Mouse (Mus musculus): ENCODE results near the gene Cacna1i. TPM values are rescaled to one million over a fixed set of nuclear protein-coding genes. Genes with fewer than 3 reads are reported as not detected.
A peak's percentile ranks its signal among the peaks of the same experiment; 100 is the strongest.

The Cacna1i gene
- polyA plus RNA-seq, 1 experiment from 2014 or later = 0.01 TPM

DNA sequence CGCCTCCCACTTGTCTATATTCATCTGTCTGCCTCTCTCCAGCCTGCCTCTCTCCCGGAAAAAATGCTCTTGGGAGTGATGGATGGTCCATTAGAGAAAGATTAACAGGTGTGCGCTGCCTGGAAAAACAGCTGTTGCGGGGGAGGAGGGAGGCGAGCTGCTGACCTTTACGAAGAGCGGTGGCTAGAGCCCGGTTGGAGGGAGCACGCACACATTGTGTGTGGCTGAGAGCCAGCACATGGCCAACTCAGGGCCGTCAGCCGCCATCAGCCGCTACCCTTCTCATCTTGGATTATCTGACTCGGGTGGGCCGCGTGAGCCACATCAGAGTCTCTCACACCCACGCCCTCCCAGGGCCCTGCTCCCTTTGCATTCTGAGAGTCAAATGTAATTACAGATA, 79.9 kb downstream of the Cacna1i start:
- H3K9me3 ChIP-seq (replicated peaks) = no peaks in the 10 kb centered on the region
- no peak overlapping the region for H3K4me3 ChIP-seq (replicated peaks)
- H3K9ac ChIP-seq = no peak overlapping the region
- peaks cover 10% of the 10 kb centered on the region for H3K4me1 ChIP-seq (replicated peaks)
- H3K27ac ChIP-seq (replicated peaks) = no peak overlapping the region
- H3K4me2 ChIP-seq = no peak overlapping the region
- H3K27me3 ChIP-seq = 0 out of 2 replicates have a peak, but pooled peaks cover 4% of the 10 kb centered on the region
- WGBS (ENCODE audit: insufficient replicate concordance) = 42% methylated on average over 16 of the region's 16 CpGs
- no peaks in the 10 kb centered on the region for H3K36me3 ChIP-seq (replicated peaks)
- ATAC-seq (ENCODE audit: insufficient read depth) = no peak

DNA sequence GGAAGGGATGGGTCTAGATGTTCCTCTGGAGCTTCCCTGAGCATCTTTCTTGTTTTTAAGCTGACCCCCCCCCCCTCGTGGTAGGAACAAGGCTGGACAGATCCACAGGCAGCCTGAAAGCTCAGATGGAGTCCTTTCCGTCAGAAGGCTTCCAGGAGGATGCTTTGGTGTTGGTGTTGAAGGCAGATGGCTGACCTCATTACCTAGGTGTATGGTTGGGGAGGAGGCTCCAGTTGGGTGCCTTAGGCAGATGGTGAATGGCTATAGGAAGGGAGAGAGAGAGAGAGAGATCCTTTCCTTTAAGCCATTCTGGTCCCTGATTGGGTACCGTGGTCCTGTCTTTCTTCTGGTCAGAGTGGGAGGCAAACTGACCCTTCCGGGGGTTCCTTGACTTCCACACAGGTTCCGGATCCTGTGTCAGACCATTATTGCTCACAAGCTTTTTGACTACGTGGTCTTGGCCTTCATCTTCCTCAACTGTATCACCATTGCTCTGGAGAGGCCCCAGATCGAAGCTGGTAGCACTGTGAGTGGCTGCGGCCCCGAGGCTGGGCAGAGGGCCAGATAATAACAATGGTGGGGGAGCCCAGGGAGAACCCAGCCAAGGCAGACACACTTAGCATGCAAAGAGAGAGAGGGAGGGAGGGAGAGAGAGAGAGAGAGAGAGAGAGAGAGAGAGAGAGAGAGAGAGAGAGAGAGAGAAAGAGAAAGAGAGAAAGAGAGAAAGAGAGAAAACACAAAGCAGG, 86.4 kb downstream of the Cacna1i start:
- no peak for ATAC-seq (ENCODE audit: insufficient read depth)
- H3K9me3 ChIP-seq (replicated peaks) = no peaks in the 10 kb centered on the region
- no peaks in the 10 kb centered on the region for H3K36me3 ChIP-seq (replicated peaks)
- no peak overlapping the region for H3K9ac ChIP-seq
- 60% methylated on average over 9 of the region's 9 CpGs for WGBS (ENCODE audit: insufficient replicate concordance)
- no peaks in the 10 kb centered on the region for H3K4me1 ChIP-seq (replicated peaks)
- no peak overlapping the region for H3K27ac ChIP-seq (replicated peaks)
- no peak overlapping the region for H3K4me2 ChIP-seq
- no peaks in the 10 kb centered on the region for H3K27me3 ChIP-seq
- no peak overlapping the region for H3K4me3 ChIP-seq (replicated peaks)

DNA sequence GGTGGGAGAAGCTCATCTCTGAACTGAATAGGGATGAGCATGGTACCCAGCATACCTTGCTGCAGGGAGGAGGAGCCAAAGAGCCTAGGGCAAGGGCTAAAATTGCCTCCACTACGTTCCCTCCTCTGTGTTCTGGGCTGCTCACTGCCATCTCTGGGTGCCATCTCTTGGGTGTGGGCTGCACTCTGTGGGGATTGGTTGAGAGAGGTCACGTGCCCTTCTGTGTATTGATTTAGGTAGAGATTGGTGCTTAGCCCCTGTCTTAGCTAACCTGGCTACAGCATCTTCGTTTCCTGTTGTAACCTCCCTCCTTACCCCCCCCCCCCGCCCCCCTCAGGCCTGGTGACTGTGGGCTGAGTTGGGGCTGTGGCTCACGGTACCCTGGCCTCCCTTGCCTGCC, 87.8 kb downstream of the Cacna1i start:
- 48% methylated on average over 5 of the region's 5 CpGs for WGBS (ENCODE audit: insufficient replicate concordance)
- H3K27me3 ChIP-seq = no peaks in the 10 kb centered on the region

DNA sequence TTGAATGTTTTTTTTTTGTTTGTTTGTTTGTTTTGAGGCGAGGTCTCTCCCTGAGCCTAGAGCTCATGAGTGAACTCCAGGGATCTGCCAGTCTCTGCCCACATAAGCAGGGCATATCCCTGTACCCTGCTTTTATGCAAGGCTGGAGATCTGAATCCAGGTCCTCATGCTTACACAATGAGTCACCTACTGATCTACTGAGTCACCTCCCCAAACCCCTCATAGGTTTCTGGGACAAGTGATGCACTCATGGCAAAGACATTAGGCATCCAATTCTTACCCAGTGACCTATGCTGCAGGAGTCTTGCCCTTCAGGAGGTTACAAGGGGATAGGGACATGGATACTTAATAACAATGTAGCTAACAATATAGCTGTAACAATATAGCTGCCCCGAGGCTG, 100.1 kb downstream of the Cacna1i start:
- no peak for ATAC-seq (ENCODE audit: insufficient read depth)
- Histone ChIP-seq H3K36me3 (replicated peaks) (no peaks in the 10 kb centered on the region), H3K4me2 (no peak overlapping the region), H3K27ac (replicated peaks) (no peak overlapping the region), H3K4me1 (replicated peaks) (no peaks in the 10 kb centered on the region), H3K4me3 (replicated peaks) (no peak overlapping the region), H3K9me3 (replicated peaks) (no peaks in the 10 kb centered on the region), H3K27me3 (no peaks in the 10 kb centered on the region), H3K9ac (no peak overlapping the region)
- WGBS (ENCODE audit: insufficient replicate concordance) = 59% methylated on average over 2 of the region's 2 CpGs

More for the DNA sequence above, 87.8 kb downstream of the Cacna1i start:
- no peaks in the 10 kb centered on the region for H3K9me3 ChIP-seq (replicated peaks)
- H3K27ac ChIP-seq (replicated peaks) = no peak overlapping the region
- H3K4me3 ChIP-seq (replicated peaks) = no peak overlapping the region
- no peaks in the 10 kb centered on the region for H3K36me3 ChIP-seq (replicated peaks)
- no peak overlapping the region for H3K4me2 ChIP-seq
- no peak overlapping the region for H3K9ac ChIP-seq
- no peaks in the 10 kb centered on the region for H3K4me1 ChIP-seq (replicated peaks)
- no peak for ATAC-seq (ENCODE audit: insufficient read depth)

DNA sequence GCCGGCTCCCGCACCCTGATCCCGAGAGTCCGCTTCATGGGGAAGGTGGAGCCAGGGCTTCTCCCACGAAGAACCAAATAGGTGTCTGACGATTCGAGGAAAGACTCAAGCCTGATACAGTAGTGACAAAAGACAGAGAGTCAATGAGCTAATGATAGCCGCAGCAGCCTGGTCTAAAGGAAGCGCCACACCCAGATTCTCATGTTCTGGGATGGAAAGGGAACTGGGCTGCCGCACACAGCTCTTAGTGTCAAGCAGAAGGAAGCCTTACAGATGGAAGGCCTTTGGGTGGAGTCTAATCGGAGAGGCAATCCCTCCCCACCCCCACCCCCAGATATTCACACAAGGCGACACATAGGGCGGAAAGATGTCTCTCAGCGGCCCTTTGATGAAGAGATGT, 104.8 kb downstream of the Cacna1i start:
- Histone ChIP-seq H3K27ac (replicated peaks) (no peak overlapping the region), H3K27me3 (no peaks in the 10 kb centered on the region), H3K9ac (no peak overlapping the region), H3K4me2 (no peak overlapping the region), H3K4me1 (replicated peaks) (no peaks in the 10 kb centered on the region), H3K9me3 (replicated peaks) (no peaks in the 10 kb centered on the region), H3K36me3 (replicated peaks) (no peaks in the 10 kb centered on the region), H3K4me3 (replicated peaks) (no peak overlapping the region)
- 58% methylated on average over 14 of the region's 14 CpGs for WGBS (ENCODE audit: insufficient replicate concordance)
- no peak for ATAC-seq (ENCODE audit: insufficient read depth)

DNA sequence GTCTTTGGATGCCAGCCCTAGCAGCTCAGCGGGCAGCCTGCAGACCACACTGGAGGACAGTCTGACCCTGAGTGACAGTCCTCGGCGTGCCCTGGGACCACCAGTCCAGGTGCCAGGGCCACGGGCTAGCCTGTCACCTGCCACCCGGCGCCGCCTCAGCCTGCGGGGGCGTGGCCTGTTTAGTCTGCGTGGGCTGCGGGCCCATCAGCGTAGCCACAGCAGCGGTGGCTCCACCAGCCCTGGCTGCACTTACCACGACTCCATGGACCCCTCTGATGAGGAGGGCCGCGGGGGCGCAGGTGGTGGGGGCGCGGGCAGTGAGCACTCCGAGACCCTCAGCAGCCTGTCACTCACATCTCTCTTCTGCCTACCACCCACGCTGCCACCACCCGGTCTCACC, 108.0 kb downstream of the Cacna1i start:
- Histone ChIP-seq H3K36me3 (replicated peaks) (no peaks in the 10 kb centered on the region), H3K4me3 (replicated peaks) (no peak overlapping the region), H3K4me2 (no peak overlapping the region), H3K27me3 (no peaks in the 10 kb centered on the region), H3K27ac (replicated peaks) (no peak overlapping the region), H3K9ac (no peak overlapping the region), H3K9me3 (replicated peaks) (no peaks in the 10 kb centered on the region), H3K4me1 (replicated peaks) (no peaks in the 10 kb centered on the region)
- no peak for ATAC-seq (ENCODE audit: insufficient read depth)
- 65% methylated on average over 22 of the region's 22 CpGs for WGBS (ENCODE audit: insufficient replicate concordance)

DNA sequence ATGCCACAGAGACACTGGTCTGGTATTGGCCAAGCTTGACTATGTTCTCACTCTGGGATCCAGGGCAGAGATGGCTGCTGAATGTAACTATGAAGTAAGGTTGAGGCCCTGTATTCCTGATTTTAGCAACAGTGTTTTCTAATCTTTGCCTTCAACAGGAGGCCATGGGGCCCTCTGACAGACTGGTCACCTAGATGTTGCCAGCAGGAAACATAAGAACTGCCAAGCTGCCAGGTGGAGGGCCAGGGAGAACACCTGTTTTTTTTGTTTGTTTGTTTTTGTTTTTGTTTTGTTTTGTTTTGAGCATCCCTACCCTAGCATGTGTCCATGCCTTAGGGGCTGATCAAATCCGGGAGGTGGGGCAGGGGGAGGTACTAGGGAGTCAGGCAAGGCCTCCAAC, 112.4 kb downstream of the Cacna1i start:
- Histone ChIP-seq H3K27me3 (no peaks in the 10 kb centered on the region), H3K27ac (replicated peaks) (no peak overlapping the region), H3K9me3 (replicated peaks) (no peaks in the 10 kb centered on the region), H3K4me2 (no peak overlapping the region), H3K4me1 (replicated peaks) (no peaks in the 10 kb centered on the region), H3K9ac (no peak overlapping the region), H3K36me3 (replicated peaks) (no peaks in the 10 kb centered on the region), H3K4me3 (replicated peaks) (no peak overlapping the region)
- 34% methylated on average over 1 of the region's 1 CpGs for WGBS (ENCODE audit: insufficient replicate concordance)
- no peak for ATAC-seq (ENCODE audit: insufficient read depth)

DNA sequence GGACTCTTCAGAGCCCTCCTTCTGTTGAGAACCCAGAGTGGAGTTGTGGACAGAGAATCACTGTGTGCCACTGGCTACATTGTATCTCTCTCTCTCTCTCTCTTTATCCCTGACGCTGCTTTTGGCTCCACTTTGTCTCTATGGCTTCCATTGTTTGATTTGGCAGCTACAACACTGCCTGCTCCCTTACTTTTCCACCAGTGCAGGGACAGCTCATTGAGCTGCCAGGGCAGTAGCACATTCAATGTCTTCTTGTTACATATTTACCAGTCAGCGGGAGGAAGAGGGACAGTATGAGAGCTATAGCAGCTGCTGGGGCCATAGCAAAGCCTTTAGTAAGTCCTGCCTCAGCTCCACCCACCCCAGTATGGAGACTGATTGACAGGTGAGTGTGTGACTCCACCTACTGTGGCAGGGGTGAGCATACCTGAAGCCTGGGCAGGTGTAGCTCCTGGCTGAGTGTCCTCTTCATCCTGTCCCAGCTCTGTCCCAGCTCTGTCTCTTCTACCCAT, 114.4 kb downstream of the Cacna1i start:
- Histone ChIP-seq H3K9me3 (replicated peaks) (no peaks in the 10 kb centered on the region), H3K27me3 (no peaks in the 10 kb centered on the region), H3K4me3 (replicated peaks) (no peak overlapping the region), H3K9ac (no peak overlapping the region), H3K4me2 (no peak overlapping the region), H3K36me3 (replicated peaks) (no peaks in the 10 kb centered on the region), H3K4me1 (replicated peaks) (no peaks in the 10 kb centered on the region), H3K27ac (replicated peaks) (no peak overlapping the region)
- WGBS (ENCODE audit: insufficient replicate concordance) = 51% methylated on average over 2 of the region's 2 CpGs
- ATAC-seq (ENCODE audit: insufficient read depth) = no peak

DNA sequence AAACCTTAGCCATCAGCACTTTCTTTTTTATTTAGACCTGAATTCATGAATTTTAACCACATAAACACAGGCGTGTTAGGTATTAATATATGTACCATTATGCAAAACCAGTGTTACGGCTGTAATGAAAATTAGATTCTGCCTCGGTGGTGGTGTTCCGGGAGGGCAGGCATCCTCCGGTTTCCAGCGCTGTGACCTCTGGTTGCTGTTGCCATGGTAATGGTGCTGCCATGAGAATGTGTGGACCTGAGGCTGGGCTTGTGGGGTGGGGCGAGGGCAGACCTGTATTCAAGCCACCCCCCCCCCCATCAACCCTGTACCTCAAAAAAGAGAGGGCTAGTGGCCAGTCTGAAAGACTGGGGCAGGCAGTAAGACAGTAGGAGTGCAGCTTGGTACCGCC, 114.9 kb downstream of the Cacna1i start:
- no peak overlapping the region for H3K4me2 ChIP-seq
- H3K9ac ChIP-seq = no peak overlapping the region
- no peak overlapping the region for H3K27ac ChIP-seq (replicated peaks)
- no peaks in the 10 kb centered on the region for H3K27me3 ChIP-seq
- no peaks in the 10 kb centered on the region for H3K9me3 ChIP-seq (replicated peaks)
- ATAC-seq (ENCODE audit: insufficient read depth) = no peak
- no peaks in the 10 kb centered on the region for H3K4me1 ChIP-seq (replicated peaks)
- 68% methylated on average over 8 of the region's 8 CpGs for WGBS (ENCODE audit: insufficient replicate concordance)
- no peaks in the 10 kb centered on the region for H3K36me3 ChIP-seq (replicated peaks)
- no peak overlapping the region for H3K4me3 ChIP-seq (replicated peaks)

DNA sequence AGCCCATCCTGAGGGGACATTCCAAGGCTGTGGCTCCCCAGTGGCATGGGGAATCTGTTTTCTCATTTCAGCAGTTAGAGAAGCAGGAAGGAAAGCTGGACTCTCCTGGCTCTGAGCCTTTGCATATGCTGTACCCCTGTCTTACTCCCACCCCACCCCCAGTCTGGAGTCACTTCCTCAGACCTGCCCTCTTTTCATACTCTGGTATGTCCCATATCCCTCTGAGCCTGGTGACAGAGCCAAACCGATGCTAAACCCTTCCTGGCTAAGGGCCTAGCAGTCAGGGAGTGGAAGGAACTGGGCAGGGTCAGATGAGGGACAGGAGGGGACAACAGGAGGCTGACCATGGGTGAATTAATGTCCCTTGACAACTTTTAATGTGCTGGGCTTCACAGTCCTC, 120.8 kb downstream of the Cacna1i start:
- no peak overlapping the region for H3K27ac ChIP-seq (replicated peaks)
- ATAC-seq (ENCODE audit: insufficient read depth) = peak; percentile 28; the same call in 1 of the 2 replicates
- H3K4me3 ChIP-seq (replicated peaks) = no peak overlapping the region
- H3K9ac ChIP-seq = no peak overlapping the region
- 6% methylated on average over 1 of the region's 1 CpGs for WGBS (ENCODE audit: insufficient replicate concordance)
- H3K4me1 ChIP-seq (replicated peaks) = no peaks in the 10 kb centered on the region
- no peaks in the 10 kb centered on the region for H3K9me3 ChIP-seq (replicated peaks)
- H3K4me2 ChIP-seq = no peak overlapping the region
- no peaks in the 10 kb centered on the region for H3K36me3 ChIP-seq (replicated peaks)
- no peaks in the 10 kb centered on the region for H3K27me3 ChIP-seq

DNA sequence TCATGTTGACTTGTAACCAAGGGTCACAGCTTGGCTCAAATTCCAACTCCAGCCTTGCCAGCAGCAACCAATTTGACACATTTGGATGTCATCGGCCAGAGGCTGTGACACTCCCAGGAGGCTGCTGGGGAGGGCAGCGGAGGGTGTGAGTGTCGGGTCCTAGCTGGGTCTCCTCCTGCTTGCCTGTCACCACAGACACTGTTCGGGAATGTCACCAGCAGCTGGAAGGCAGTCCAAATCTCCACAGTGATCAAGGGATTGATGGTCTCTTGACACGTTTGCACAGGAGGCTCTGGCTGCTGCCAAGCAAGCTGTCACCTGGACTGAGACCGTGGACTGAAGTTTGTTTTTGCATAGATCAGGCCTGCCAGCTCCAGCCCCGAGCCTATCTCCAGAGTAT, 123.6 kb downstream of the Cacna1i start:
- Histone ChIP-seq H3K4me3 (replicated peaks) (no peak overlapping the region), H3K36me3 (replicated peaks) (no peaks in the 10 kb centered on the region), H3K4me2 (no peak overlapping the region), H3K9ac (no peak overlapping the region), H3K9me3 (replicated peaks) (no peaks in the 10 kb centered on the region), H3K27me3 (no peaks in the 10 kb centered on the region), H3K4me1 (replicated peaks) (no peaks in the 10 kb centered on the region), H3K27ac (replicated peaks) (no peak overlapping the region)
- no peak for ATAC-seq (ENCODE audit: insufficient read depth)
- 50% methylated on average over 7 of the region's 7 CpGs for WGBS (ENCODE audit: insufficient replicate concordance)

DNA sequence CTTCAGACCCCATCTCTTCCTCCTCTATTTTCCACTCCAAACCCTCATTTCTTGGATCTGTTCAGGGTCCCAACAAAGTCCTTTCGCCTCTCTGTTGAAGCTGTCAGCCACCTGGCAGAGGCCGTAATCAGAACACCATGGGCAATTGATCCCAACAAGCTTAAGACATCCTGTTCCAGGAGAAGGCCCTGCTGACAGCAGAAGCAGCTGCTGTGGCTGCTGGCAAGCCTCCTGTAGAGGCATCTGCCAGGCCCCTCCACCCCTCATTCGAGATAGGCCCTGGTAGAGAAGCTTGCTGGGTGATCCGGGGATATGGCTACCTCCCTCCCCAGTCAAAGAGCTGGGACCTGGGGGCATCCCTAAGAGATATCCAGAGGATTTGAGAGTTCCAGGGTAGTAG, 126.0 kb downstream of the Cacna1i start:
- Histone ChIP-seq H3K27ac (replicated peaks) (no peak overlapping the region), H3K9me3 (replicated peaks) (no peaks in the 10 kb centered on the region), H3K36me3 (replicated peaks) (no peaks in the 10 kb centered on the region), H3K27me3 (no peaks in the 10 kb centered on the region), H3K4me2 (no peak overlapping the region), H3K4me3 (replicated peaks) (no peak overlapping the region), H3K4me1 (replicated peaks) (no peaks in the 10 kb centered on the region), H3K9ac (no peak overlapping the region)
- 57% methylated on average over 4 of the region's 4 CpGs for WGBS (ENCODE audit: insufficient replicate concordance)
- ATAC-seq (ENCODE audit: insufficient read depth) = no peak
